Mouse (Mus musculus): ENCODE data around the gene BC005624. TPM values are rescaled to one million over a fixed set of nuclear protein-coding genes. Genes with fewer than 3 reads are reported as not detected.

BC005624 gene
- polyA plus RNA-seq, 1 experiment from 2014 or later, result 57.4 TPM

Other genes with a start within 250 kb of the BC005624 start
- gene 1700001O22Rik, start 178.5 kb downstream of the BC005624 start, polyA plus RNA-seq (2016; fragmentation: Nextera tagmentation; extraction: Ambion mirVana), result 2.4 and 3.1 TPM in 2 replicates
- gene Ntmt1, start 174.4 kb downstream of the BC005624 start, polyA plus RNA-seq (2016; fragmentation: Nextera tagmentation; extraction: Ambion mirVana), result 134 and 135 TPM in 2 replicates
- 53.9 and 56.0 TPM in 2 replicates for gene Asb6, start 151.9 kb downstream of the BC005624 start, polyA plus RNA-seq (2016; fragmentation: Nextera tagmentation; extraction: Ambion mirVana)
- 87.6 and 94.6 TPM in 2 replicates for gene Prrx2, start 147.2 kb downstream of the BC005624 start, polyA plus RNA-seq (2016; fragmentation: Nextera tagmentation; extraction: Ambion mirVana)
- gene Ptges, start 52.3 kb downstream of the BC005624 start, polyA plus RNA-seq (2016; fragmentation: Nextera tagmentation; extraction: Ambion mirVana), result 10.2 and 10.3 TPM in 2 replicates
- gene Tor1b, start 29.2 kb downstream of the BC005624 start, polyA plus RNA-seq (2016; fragmentation: Nextera tagmentation; extraction: Ambion mirVana), result 24.7 and 25.0 TPM in 2 replicates
- 81.6 and 85.6 TPM in 2 replicates for gene Tor1a, start 14.3 kb downstream of the BC005624 start, polyA plus RNA-seq (2016; fragmentation: Nextera tagmentation; extraction: Ambion mirVana)
- 16.6 and 17.0 TPM in 2 replicates for gene Usp20, start 78 bp upstream of the BC005624 start, polyA plus RNA-seq (2016; fragmentation: Nextera tagmentation; extraction: Ambion mirVana)
- 15.7 and 17.0 TPM in 2 replicates for gene Fnbp1, start 159.8 kb upstream of the BC005624 start, polyA plus RNA-seq (2016; fragmentation: Nextera tagmentation; extraction: Ambion mirVana)
- gene Gpr107, start 170.1 kb upstream of the BC005624 start, polyA plus RNA-seq (2016; fragmentation: Nextera tagmentation; extraction: Ambion mirVana), result 28.7 and 32.4 TPM in 2 replicates